Mouse (Mus musculus): ENCODE results near the gene Tpm1. TPM values are rescaled to one million over a fixed set of nuclear protein-coding genes. Genes with fewer than 3 reads are reported as not detected.

The Tpm1 gene
- polyA plus RNA-seq, 1 experiment from 2014 or later, result 151 TPM

- ATAC-seq (replicated peaks), result no peak
- WGBS, result 95% methylated on average over 4 of the region's 4 CpGs
These were observed 14.5 kb downstream of the Tpm1 start for GRCm38 (mm10) chr9:67034677-67035076.

GRCm38 (mm10) chr9:67033016-67033415, 16.2 kb downstream of the Tpm1 start:
- Histone ChIP-seq H3K9me3 (0 out of 2 replicates have a peak, but pooled peaks cover 2% of the 10 kb centered on the region), H3K27me3 (replicated peaks) (no peaks in the 10 kb centered on the region), H3K4me1 (no peaks in the 10 kb centered on the region), H3K4me3 (no peak overlapping the region), H3K36me3 (replicated peaks) (peaks cover 48% of the 10 kb centered on the region), H3K4me2 (no peak overlapping the region), H3K27ac (no peak overlapping the region), H3K9ac (no peak overlapping the region)
- 95% methylated on average over 10 of the region's 10 CpGs for WGBS
- no peak for ATAC-seq (replicated peaks)

More at GRCm38 (mm10) chr9:67034677-67035076, 14.5 kb downstream of the Tpm1 start:
- H3K4me3 ChIP-seq, result no peak overlapping the region
- no peak overlapping the region for H3K9ac ChIP-seq
- no peak overlapping the region for H3K27ac ChIP-seq
- no peak overlapping the region for H3K4me2 ChIP-seq
- H3K9me3 ChIP-seq, result 0 out of 2 replicates have a peak, but pooled peaks cover 2% of the 10 kb centered on the region
- no peaks in the 10 kb centered on the region for H3K27me3 ChIP-seq (replicated peaks)
- H3K36me3 ChIP-seq (replicated peaks), result peaks cover 41% of the 10 kb centered on the region
- peaks cover 2% of the 10 kb centered on the region for H3K4me1 ChIP-seq

- peaks cover 50% of the 10 kb centered on the region for H3K36me3 ChIP-seq (replicated peaks)
- no peak overlapping the region for H3K4me3 ChIP-seq
- no peaks in the 10 kb centered on the region for H3K27me3 ChIP-seq (replicated peaks)
- WGBS, result 96% methylated on average over 15 of the region's 15 CpGs
- H3K27ac ChIP-seq, result no peak overlapping the region
- H3K4me2 ChIP-seq, result no peak overlapping the region
- H3K4me1 ChIP-seq, result no peaks in the 10 kb centered on the region
- H3K9me3 ChIP-seq, result 0 out of 2 replicates have a peak, but pooled peaks cover 2% of the 10 kb centered on the region
- no peak overlapping the region for H3K9ac ChIP-seq
- no peak for ATAC-seq (replicated peaks)
These were observed 16.6 kb downstream of the Tpm1 start for GRCm38 (mm10) chr9:67032611-67033010.

GRCm38 (mm10) chr9:67029518-67029917, 19.7 kb downstream of the Tpm1 start:
- no peaks in the 10 kb centered on the region for H3K4me1 ChIP-seq
- peaks cover 44% of the 10 kb centered on the region for H3K36me3 ChIP-seq (replicated peaks)
- H3K9ac ChIP-seq, result no peak overlapping the region
- no peaks in the 10 kb centered on the region for H3K27me3 ChIP-seq (replicated peaks)
- ATAC-seq (replicated peaks), result no peak
- 92% methylated on average over 13 of the region's 13 CpGs for WGBS
- H3K4me3 ChIP-seq, result no peak overlapping the region
- H3K4me2 ChIP-seq, result no peak overlapping the region
- no peak overlapping the region for H3K27ac ChIP-seq
- no peaks in the 10 kb centered on the region for H3K9me3 ChIP-seq

GRCm38 (mm10) chr9:67028929-67029328, 20.3 kb downstream of the Tpm1 start:
- WGBS, result 90% methylated on average over 4 of the region's 4 CpGs

GRCm38 (mm10) chr9:67028133-67028724, 21.0 kb downstream of the Tpm1 start:
- no peak overlapping the region for H3K9ac ChIP-seq
- WGBS, result 82% methylated on average over 12 of the region's 12 CpGs
- no peak overlapping the region for H3K27ac ChIP-seq
- H3K27me3 ChIP-seq (replicated peaks), result no peaks in the 10 kb centered on the region
- no peaks in the 10 kb centered on the region for H3K4me1 ChIP-seq
- no peaks in the 10 kb centered on the region for H3K9me3 ChIP-seq
- no peak for ATAC-seq (replicated peaks)
- H3K4me2 ChIP-seq, result no peak overlapping the region
- peaks cover 31% of the 10 kb centered on the region for H3K36me3 ChIP-seq (replicated peaks)
- no peak overlapping the region for H3K4me3 ChIP-seq

More at GRCm38 (mm10) chr9:67028929-67029328, 20.3 kb downstream of the Tpm1 start:
- no peak for ATAC-seq (replicated peaks)
- Histone ChIP-seq H3K36me3 (replicated peaks) (peaks cover 38% of the 10 kb centered on the region), H3K4me1 (no peaks in the 10 kb centered on the region), H3K27ac (no peak overlapping the region), H3K27me3 (replicated peaks) (no peaks in the 10 kb centered on the region), H3K4me3 (no peak overlapping the region), H3K9me3 (no peaks in the 10 kb centered on the region), H3K4me2 (no peak overlapping the region), H3K9ac (no peak overlapping the region)

GRCm38 (mm10) chr9:67026890-67027289, 22.3 kb downstream of the Tpm1 start:
- H3K27ac ChIP-seq, result no peak overlapping the region
- 93% methylated on average over 7 of the region's 7 CpGs for WGBS
- no peak overlapping the region for H3K9ac ChIP-seq
- H3K9me3 ChIP-seq, result no peaks in the 10 kb centered on the region
- no peaks in the 10 kb centered on the region for H3K4me1 ChIP-seq
- no peak overlapping the region for H3K4me2 ChIP-seq
- no peak for ATAC-seq (replicated peaks)
- no peaks in the 10 kb centered on the region for H3K27me3 ChIP-seq (replicated peaks)
- H3K36me3 ChIP-seq (replicated peaks), result peaks cover 32% of the 10 kb centered on the region
- H3K4me3 ChIP-seq, result no peak overlapping the region

GRCm38 (mm10) chr9:67026061-67026460, 23.1 kb downstream of the Tpm1 start:
- no peaks in the 10 kb centered on the region for H3K9me3 ChIP-seq
- no peak overlapping the region for H3K27ac ChIP-seq
- no peak for ATAC-seq (replicated peaks)
- WGBS, result 97% methylated on average over 7 of the region's 7 CpGs
- H3K4me1 ChIP-seq, result no peaks in the 10 kb centered on the region
- H3K4me3 ChIP-seq, result no peak overlapping the region
- H3K9ac ChIP-seq, result no peak overlapping the region
- peaks cover 32% of the 10 kb centered on the region for H3K36me3 ChIP-seq (replicated peaks)
- H3K27me3 ChIP-seq (replicated peaks), result no peaks in the 10 kb centered on the region
- no peak overlapping the region for H3K4me2 ChIP-seq

GRCm38 (mm10) chr9:67024889-67025692, 24.1 kb downstream of the Tpm1 start:
- Histone ChIP-seq H3K4me3 (no peak overlapping the region), H3K9ac (no peak overlapping the region), H3K27me3 (replicated peaks) (no peaks in the 10 kb centered on the region), H3K4me1 (no peaks in the 10 kb centered on the region), H3K9me3 (no peaks in the 10 kb centered on the region), H3K36me3 (replicated peaks) (peaks cover 24% of the 10 kb centered on the region), H3K27ac (no peak overlapping the region), H3K4me2 (no peak overlapping the region)
- WGBS, result 93% methylated on average over 17 of the region's 17 CpGs
- ATAC-seq (replicated peaks), result no peak

GRCm38 (mm10) chr9:67023371-67023770, 25.8 kb downstream of the Tpm1 start:
- Histone ChIP-seq H3K4me3 (no peak overlapping the region), H3K36me3 (replicated peaks) (peaks cover 14% of the 10 kb centered on the region), H3K27ac (no peak overlapping the region), H3K9me3 (no peaks in the 10 kb centered on the region), H3K4me1 (no peaks in the 10 kb centered on the region), H3K27me3 (replicated peaks) (no peaks in the 10 kb centered on the region), H3K4me2 (no peak overlapping the region), H3K9ac (no peak overlapping the region)
- no peak for ATAC-seq (replicated peaks)
- 96% methylated on average over 9 of the region's 9 CpGs for WGBS

GRCm38 (mm10) chr9:67020063-67020462, 29.1 kb downstream of the Tpm1 start:
- Histone ChIP-seq H3K27ac (no peak overlapping the region), H3K9ac (no peak overlapping the region), H3K4me3 (no peak overlapping the region), H3K4me1 (no peaks in the 10 kb centered on the region), H3K27me3 (replicated peaks) (no peaks in the 10 kb centered on the region), H3K36me3 (replicated peaks) (peaks cover 9% of the 10 kb centered on the region; the same call in 1 of the 2 replicates), H3K9me3 (no peaks in the 10 kb centered on the region), H3K4me2 (no peak overlapping the region)
- no peak for ATAC-seq (replicated peaks)
- WGBS, result 86% methylated on average over 2 of the region's 2 CpGs

- H3K36me3 ChIP-seq (replicated peaks), result no peaks in the 10 kb centered on the region
- 86% methylated on average over 2 of the region's 2 CpGs for WGBS
- H3K4me1 ChIP-seq, result no peaks in the 10 kb centered on the region
- H3K9ac ChIP-seq, result no peak overlapping the region
- H3K27ac ChIP-seq, result no peak overlapping the region
- no peak overlapping the region for H3K4me3 ChIP-seq
- no peaks in the 10 kb centered on the region for H3K9me3 ChIP-seq
- H3K4me2 ChIP-seq, result no peak overlapping the region
- no peaks in the 10 kb centered on the region for H3K27me3 ChIP-seq (replicated peaks)
- ATAC-seq (replicated peaks), result no peak
These were observed 35.7 kb downstream of the Tpm1 start for GRCm38 (mm10) chr9:67013501-67013900.
